Mouse (Mus musculus): Measurements from ENCODE around the gene Tnfsf14.

GRCm38 (mm10) chr17:57228014-57228413 lies 34.0 kb upstream of the Tnfsf14 start, which contains the start of gene C3:
- no peak for TF ChIP-seq CTCF (IDR thresholded peaks at IDR 0.05; ENCODE audit: borderline replicate concordance, insufficient read depth, low read depth, low read length)
- TF ChIP-seq POLR2A (IDR thresholded peaks at IDR 0.05; ENCODE audit: borderline replicate concordance, insufficient read depth, low read length): no peak

All from cerebellum, adult 2 months (tissue).